Mouse (Mus musculus) hindbrain, postnatal 0 days (tissue): ENCODE results near the gene Hist1h2bh. TPM values are rescaled to one million over a fixed set of nuclear protein-coding genes. Genes with fewer than 3 reads are reported as not detected.
A peak's percentile ranks its signal among the peaks of the same experiment; 100 is the strongest.

Source experiments
- ATAC-seq: fragments of 200-750 bp; cut with Nextera tagmentation; 2 replicates; pipeline ENCODE4 v1.8.0; 2017; ENCODE audit warnings: mild to moderate bottlenecking, moderate TSS enrichment, moderate library complexity
- DNase-seq: peaks from one replicate; pipeline ENCODE4 v3.0.0-alpha.2; 2015; ENCODE audit warnings: low spot score
- H3K27ac ChIP-seq: fragments of 300-500 bp; sonication (generic); 2 replicates; pipeline ENCODE4 v1.5.1; 2014; ENCODE audit warnings: mild to moderate bottlenecking
- H3K27me3 ChIP-seq: fragments of 300-500 bp; sonication (generic); 2 replicates; pipeline ENCODE4 v1.6.1; 2014; ENCODE audit warnings: low read length, mixed read lengths; ENCODE audit not compliant: insufficient read depth
- H3K36me3 ChIP-seq: fragments of 300-500 bp; sonication (generic); 2 replicates; pipeline ENCODE4 v1.6.1; 2014; ENCODE audit warnings: low read length, mixed read lengths; ENCODE audit not compliant: insufficient read depth
- H3K4me1 ChIP-seq: fragments of 300-500 bp; sonication (generic); 2 replicates; pipeline ENCODE4 v1.6.1; 2014; ENCODE audit warnings: antibody characterized with exemption, low read length, mixed read lengths; ENCODE audit not compliant: insufficient read depth
- H3K4me2 ChIP-seq: fragments of 300-500 bp; sonication (generic); 2 replicates; pipeline ENCODE4 v1.6.1; 2014; ENCODE audit warnings: low read depth, mild to moderate bottlenecking, low read length, moderate library complexity, mixed read lengths
- H3K4me3 ChIP-seq: fragments of 300-500 bp; sonication (generic); 2 replicates; pipeline ENCODE4 v1.5.1; 2014; ENCODE audit warnings: low read length
- H3K9ac ChIP-seq: fragments of 300-500 bp; sonication (generic); replicated peaks from 2 replicates; pipeline ENCODE4 v1.6.1; 2014; ENCODE audit warnings: mild to moderate bottlenecking, low read length, moderate library complexity, mixed read lengths
- H3K9me3 ChIP-seq: fragments of 300-500 bp; sonication (generic); 2 replicates; pipeline ENCODE4 v1.6.1; 2016; ENCODE audit warnings: low read length, mixed read lengths
- CTCF ChIP-seq: IDR thresholded peaks from 2 replicates; pipeline ENCODE4 v1.5.1; 2016; ENCODE audit warnings: antibody characterized with exemption, control low read depth, low read depth
- WGBS: fragments of 180-500 bp; shearing (Covaris S2); extraction: QIAGEN DNeasy Blood & Tissue Kit; methylation state at CpG from one replicate; pipeline ENCODE4 v1.1.7; 2014; 5-methylcytosine and 5-hydroxymethylcytosine counted together
- polyA plus RNA-seq: library from polyadenylated mRNA; unstranded; fragments of >200 nt; fragmentation: Nextera tagmentation; extraction: Ambion mirVana; gene quantifications from 2 replicates; pipeline ENCODE4 v1.2.1, GENCODE M21; 2015
- total RNA-seq: library from RNA; depleted of rRNA; stranded (reverse); fragments of >200 nt; gene quantifications from 2 replicates; pipeline ENCODE4 v1.2.3, GENCODE M21; 2014

Hist1h2bh gene
- total and polyA plus RNA-seq, 2 experiments from 2014 or later, result 0.13 to 65.9 TPM

GRCm38 (mm10) chr13:23515281-23515680, 27.9 kb downstream of the Hist1h2bh start:
- no peak overlapping the region for H3K27ac ChIP-seq
- no peaks in the 10 kb centered on the region for H3K36me3 ChIP-seq
- WGBS, result 83% methylated on average over 5 of the region's 5 CpGs
- ATAC-seq, result no peak
- no peak overlapping the region for H3K4me2 ChIP-seq
- no peak for DNase-seq
- no peaks in the 10 kb centered on the region for H3K4me1 ChIP-seq
- no peak for TF ChIP-seq CTCF
- no peak overlapping the region for H3K4me3 ChIP-seq
- no peak overlapping the region for H3K9ac ChIP-seq
- no peaks in the 10 kb centered on the region for H3K9me3 ChIP-seq
- H3K27me3 ChIP-seq, result no peaks in the 10 kb centered on the region

GRCm38 (mm10) chr13:23513517-23513916, 29.7 kb downstream of the Hist1h2bh start:
- no peak overlapping the region for H3K9ac ChIP-seq

GRCm38 (mm10) chr13:23510127-23510526, 33.1 kb downstream of the Hist1h2bh start:
- Histone ChIP-seq H3K36me3 (no peaks in the 10 kb centered on the region), H3K27me3 (no peaks in the 10 kb centered on the region), H3K9me3 (no peaks in the 10 kb centered on the region), H3K4me2 (no peak overlapping the region), H3K4me1 (peaks cover 2% of the 10 kb centered on the region; the same call in 1 of the 2 replicates), H3K9ac (no peak overlapping the region), H3K4me3 (no peak overlapping the region), H3K27ac (no peak overlapping the region)
- no peak for TF ChIP-seq CTCF
- WGBS, result 40% methylated on average over 1 of the region's 1 CpGs
- ATAC-seq (no peak), DNase-seq (no peak)

More at GRCm38 (mm10) chr13:23513517-23513916, 29.7 kb downstream of the Hist1h2bh start:
- ATAC-seq (no peak), DNase-seq (no peak)
- H3K4me3 ChIP-seq, result no peak overlapping the region
- H3K27me3 ChIP-seq, result no peaks in the 10 kb centered on the region
- no peak for TF ChIP-seq CTCF
- 87% methylated on average over 1 of the region's 1 CpGs for WGBS
- no peaks in the 10 kb centered on the region for H3K9me3 ChIP-seq
- H3K36me3 ChIP-seq, result no peaks in the 10 kb centered on the region
- no peak overlapping the region for H3K27ac ChIP-seq
- no peaks in the 10 kb centered on the region for H3K4me1 ChIP-seq
- H3K4me2 ChIP-seq, result no peak overlapping the region

- peak overlapping the region; percentile 10; the same call in 1 of the 2 replicates for H3K4me2 ChIP-seq
- H3K9me3 ChIP-seq, result no peaks in the 10 kb centered on the region
- H3K9ac ChIP-seq, result no peak overlapping the region
- WGBS, result 28% methylated on average over 14 of the region's 14 CpGs
- H3K36me3 ChIP-seq, result no peaks in the 10 kb centered on the region
- H3K4me1 ChIP-seq, result peaks cover 2% of the 10 kb centered on the region; the same call in 1 of the 2 replicates
- DNase-seq, result no peak
- no peak overlapping the region for H3K4me3 ChIP-seq
- TF ChIP-seq CTCF, result no peak
- no peak for ATAC-seq
- no peak overlapping the region for H3K27ac ChIP-seq
- no peaks in the 10 kb centered on the region for H3K27me3 ChIP-seq
These were observed 36.2 kb downstream of the Hist1h2bh start for GRCm38 (mm10) chr13:23506819-23507515.

- ATAC-seq (no peak), DNase-seq (peak; percentile 58)
- 0 out of 2 replicates have a peak overlapping the region, but pooled peaks have one; percentile 3 for H3K4me3 ChIP-seq
- H3K27me3 ChIP-seq, result no peaks in the 10 kb centered on the region
- 14% methylated on average over 13 of the region's 13 CpGs for WGBS
- no peak overlapping the region for H3K27ac ChIP-seq
- TF ChIP-seq CTCF, result no peak
- peak overlapping the region; percentile 45 for H3K4me2 ChIP-seq
- H3K9me3 ChIP-seq, result no peaks in the 10 kb centered on the region
- H3K36me3 ChIP-seq, result no peaks in the 10 kb centered on the region
- peaks cover 2% of the 10 kb centered on the region; the same call in 1 of the 2 replicates for H3K4me1 ChIP-seq
- H3K9ac ChIP-seq, result no peak overlapping the region
These were observed 36.8 kb downstream of the Hist1h2bh start for GRCm38 (mm10) chr13:23506351-23506750.

- ATAC-seq, result no peak
- 11% methylated on average over 14 of the region's 14 CpGs for WGBS
- DNase-seq, result no peak
- H3K9ac ChIP-seq, result no peak overlapping the region
- no peaks in the 10 kb centered on the region for H3K9me3 ChIP-seq
- 0 out of 2 replicates have a peak overlapping the region, but pooled peaks have one; percentile 3 for H3K4me3 ChIP-seq
- no peak overlapping the region for H3K27ac ChIP-seq
- H3K4me2 ChIP-seq, result peak overlapping the region; percentile 45
- no peaks in the 10 kb centered on the region for H3K36me3 ChIP-seq
- H3K27me3 ChIP-seq, result no peaks in the 10 kb centered on the region
- H3K4me1 ChIP-seq, result peaks cover 2% of the 10 kb centered on the region; the same call in 1 of the 2 replicates
- TF ChIP-seq CTCF, result no peak
These were observed 37.4 kb downstream of the Hist1h2bh start for GRCm38 (mm10) chr13:23505662-23506345.
